Mouse (Mus musculus): ENCODE data around the gene Atpif1.
"Not testable (repeated sequence)": the region's sequence is repeated elsewhere in the genome, so short reads cannot be mapped to it uniquely, and the experiment has no call there.

Gene Atpif1

GRCm38 (mm10) chr4:132491057-132491456 is 42.4 kb downstream of the Atpif1 start:
- DNase-seq (ENCODE audit: low read depth, low spot score), result no peak

- no peak for DNase-seq (ENCODE audit: low read depth, low spot score)
Observed at GRCm38 (mm10) chr4:132490273-132491010, 43.0 kb downstream of the Atpif1 start.

GRCm38 (mm10) chr4:132488976-132489375 is 44.5 kb downstream of the Atpif1 start:
- no peak for DNase-seq (ENCODE audit: low read depth, low spot score)

- no peak for DNase-seq (ENCODE audit: low read depth, low spot score)
Observed at GRCm38 (mm10) chr4:132488521-132488920, 44.9 kb downstream of the Atpif1 start.

GRCm38 (mm10) chr4:132484820-132485219 is 48.6 kb downstream of the Atpif1 start:
- no peak for DNase-seq (ENCODE audit: low read depth, low spot score)

- DNase-seq (ENCODE audit: low read depth, low spot score), result no peak
Observed at GRCm38 (mm10) chr4:132484231-132484630, 49.2 kb downstream of the Atpif1 start.

GRCm38 (mm10) chr4:132482956-132483608 is 50.4 kb downstream of the Atpif1 start:
- DNase-seq (ENCODE audit: low read depth, low spot score), result no peak

GRCm38 (mm10) chr4:132482104-132482503 is 51.4 kb downstream of the Atpif1 start:
- not testable (repeated sequence) for DNase-seq (ENCODE audit: low read depth, low spot score)

Measured in brain, embryonic 18.5 days (tissue).